Mouse (Mus musculus): ENCODE measurements around the gene Prkcz. TPM values are rescaled to one million over a fixed set of nuclear protein-coding genes. Genes with fewer than 3 reads are reported as not detected.

The Prkcz gene
- polyA plus RNA-seq, 1 experiment from 2014 or later = 3.0 TPM

- Histone ChIP-seq H3K27me3 (ENCODE audit: insufficient read depth, low read length) (no peaks in the 10 kb centered on the region), H3K9ac (replicated peaks) (no peak overlapping the region), H3K4me2 (ENCODE audit: low read depth, low read length) (no peak overlapping the region), H3K27ac (ENCODE audit: low read depth) (no peak overlapping the region), H3K36me3 (replicated peaks; ENCODE audit: insufficient read depth, low read length) (no peaks in the 10 kb centered on the region), H3K4me3 (ENCODE audit: low read depth, low read length) (no peak overlapping the region), H3K9me3 (ENCODE audit: low read length) (no peaks in the 10 kb centered on the region), H3K4me1 (ENCODE audit: insufficient read depth) (no peaks in the 10 kb centered on the region)
- TF ChIP-seq CTCF (IDR thresholded peaks at IDR 0.05; ENCODE audit: low read depth) (no peak), EP300 (IDR thresholded peaks at IDR 0.05; ENCODE audit: low read depth) (no peak)
- no peak for DNase-seq
- no peak for ATAC-seq
- 62% methylated on average over 12 of the region's 12 CpGs for WGBS (ENCODE audit: insufficient replicate concordance)
Measured at GRCm38 (mm10) chr4:155267639-155268175, 93.5 kb downstream of the Prkcz start.

- TF ChIP-seq CTCF (IDR thresholded peaks at IDR 0.05; ENCODE audit: low read depth) (no peak), EP300 (IDR thresholded peaks at IDR 0.05; ENCODE audit: low read depth) (no peak)
- H3K4me1 ChIP-seq (ENCODE audit: insufficient read depth) = no peaks in the 10 kb centered on the region
- no peaks in the 10 kb centered on the region for H3K9me3 ChIP-seq (ENCODE audit: low read length)
- H3K36me3 ChIP-seq (replicated peaks; ENCODE audit: insufficient read depth, low read length) = no peaks in the 10 kb centered on the region
- H3K4me2 ChIP-seq (ENCODE audit: low read depth, low read length) = no peak overlapping the region
- 63% methylated on average over 7 of the region's 7 CpGs for WGBS (ENCODE audit: insufficient replicate concordance)
- no peak for ATAC-seq
- no peak overlapping the region for H3K9ac ChIP-seq (replicated peaks)
- no peak overlapping the region for H3K27ac ChIP-seq (ENCODE audit: low read depth)
- no peaks in the 10 kb centered on the region for H3K27me3 ChIP-seq (ENCODE audit: insufficient read depth, low read length)
- no peak overlapping the region for H3K4me3 ChIP-seq (ENCODE audit: low read depth, low read length)
- no peak for DNase-seq
Measured at GRCm38 (mm10) chr4:155267047-155267543, 94.1 kb downstream of the Prkcz start.

GRCm38 (mm10) chr4:155264521-155265321, 96.4 kb downstream of the Prkcz start:
- Histone ChIP-seq H3K27ac (ENCODE audit: low read depth) (no peak overlapping the region), H3K4me2 (ENCODE audit: low read depth, low read length) (no peak overlapping the region), H3K9me3 (ENCODE audit: low read length) (no peaks in the 10 kb centered on the region), H3K27me3 (ENCODE audit: insufficient read depth, low read length) (no peaks in the 10 kb centered on the region), H3K4me3 (ENCODE audit: low read depth, low read length) (no peak overlapping the region), H3K4me1 (ENCODE audit: insufficient read depth) (no peaks in the 10 kb centered on the region), H3K9ac (replicated peaks) (no peak overlapping the region), H3K36me3 (replicated peaks; ENCODE audit: insufficient read depth, low read length) (no peaks in the 10 kb centered on the region)
- TF ChIP-seq EP300 (IDR thresholded peaks at IDR 0.05; ENCODE audit: low read depth) = no peak
- no peak for TF ChIP-seq CTCF (IDR thresholded peaks at IDR 0.05; ENCODE audit: low read depth)
- ATAC-seq = no peak
- WGBS (ENCODE audit: insufficient replicate concordance) = 79% methylated on average over 3 of the region's 3 CpGs
- DNase-seq = no peak

- TF ChIP-seq EP300 (IDR thresholded peaks at IDR 0.05; ENCODE audit: low read depth) (no peak), CTCF (IDR thresholded peaks at IDR 0.05; ENCODE audit: low read depth) (no peak)
Measured at GRCm38 (mm10) chr4:155252253-155252652, 108.9 kb downstream of the Prkcz start.

GRCm38 (mm10) chr4:155251147-155251546, 110.0 kb downstream of the Prkcz start:
- H3K36me3 ChIP-seq (replicated peaks; ENCODE audit: insufficient read depth, low read length) = no peaks in the 10 kb centered on the region
- no peaks in the 10 kb centered on the region for H3K27me3 ChIP-seq (ENCODE audit: insufficient read depth, low read length)
- no peaks in the 10 kb centered on the region for H3K9me3 ChIP-seq (ENCODE audit: low read length)
- peak overlapping the region; percentile 96 for H3K4me2 ChIP-seq (ENCODE audit: low read depth, low read length)
- no peak for ATAC-seq
- H3K27ac ChIP-seq (ENCODE audit: low read depth) = no peak overlapping the region
- TF ChIP-seq EP300 (IDR thresholded peaks at IDR 0.05; ENCODE audit: low read depth) = no peak
- no peak for TF ChIP-seq CTCF (IDR thresholded peaks at IDR 0.05; ENCODE audit: low read depth)
- no peak overlapping the region for H3K4me3 ChIP-seq (ENCODE audit: low read depth, low read length)
- WGBS (ENCODE audit: insufficient replicate concordance) = 78% methylated on average over 3 of the region's 3 CpGs
- H3K4me1 ChIP-seq (ENCODE audit: insufficient read depth) = peaks cover 16% of the 10 kb centered on the region
- DNase-seq = no peak
- no peak overlapping the region for H3K9ac ChIP-seq (replicated peaks)

More at GRCm38 (mm10) chr4:155252253-155252652, 108.9 kb downstream of the Prkcz start:
- Histone ChIP-seq H3K9ac (replicated peaks) (no peak overlapping the region), H3K9me3 (ENCODE audit: low read length) (no peaks in the 10 kb centered on the region), H3K27me3 (ENCODE audit: insufficient read depth, low read length) (no peaks in the 10 kb centered on the region), H3K36me3 (replicated peaks; ENCODE audit: insufficient read depth, low read length) (no peaks in the 10 kb centered on the region), H3K4me2 (ENCODE audit: low read depth, low read length) (no peak overlapping the region), H3K4me1 (ENCODE audit: insufficient read depth) (peaks cover 13% of the 10 kb centered on the region), H3K27ac (ENCODE audit: low read depth) (no peak overlapping the region), H3K4me3 (ENCODE audit: low read depth, low read length) (no peak overlapping the region)
- no peak for ATAC-seq
- DNase-seq = no peak
- WGBS (ENCODE audit: insufficient replicate concordance) = 88% methylated on average over 6 of the region's 6 CpGs

GRCm38 (mm10) chr4:155250361-155251117, 110.6 kb downstream of the Prkcz start:
- H3K9me3 ChIP-seq (ENCODE audit: low read length) = no peaks in the 10 kb centered on the region
- peak overlapping the region; percentile 75 for H3K9ac ChIP-seq (replicated peaks)
- peak overlapping the region; percentile 68 for H3K4me3 ChIP-seq (ENCODE audit: low read depth, low read length)
- H3K36me3 ChIP-seq (replicated peaks; ENCODE audit: insufficient read depth, low read length) = no peaks in the 10 kb centered on the region
- WGBS (ENCODE audit: insufficient replicate concordance) = 20% methylated on average over 23 of the region's 23 CpGs
- ATAC-seq (peak; percentile 5; the same call in 1 of the 2 replicates), DNase-seq (peak; percentile 33)
- H3K27me3 ChIP-seq (ENCODE audit: insufficient read depth, low read length) = no peaks in the 10 kb centered on the region
- TF ChIP-seq EP300 (IDR thresholded peaks at IDR 0.05; ENCODE audit: low read depth) = no peak
- no peak for TF ChIP-seq CTCF (IDR thresholded peaks at IDR 0.05; ENCODE audit: low read depth)
- peak overlapping the region; percentile 96 for H3K4me2 ChIP-seq (ENCODE audit: low read depth, low read length)
- H3K27ac ChIP-seq (ENCODE audit: low read depth) = peak overlapping the region; percentile 97
- H3K4me1 ChIP-seq (ENCODE audit: insufficient read depth) = peaks cover 22% of the 10 kb centered on the region
